Mouse (Mus musculus) ES-Bruce4 (cell line): ENCODE measurements around the gene Vcl. TPM values are rescaled to one million over a fixed set of nuclear protein-coding genes. Genes with fewer than 3 reads are reported as not detected.

Experiments
- H3K27ac ChIP-seq: 2 replicates; pipeline ENCODE4 v1.5.1; 2012; ENCODE audit warnings: low read length, inconsistent platforms; ENCODE audit not compliant: insufficient read depth
- H3K27me3 ChIP-seq: 2 replicates; pipeline ENCODE4 v1.6.1; 2012; ENCODE audit warnings: mild to moderate bottlenecking, low read length, inconsistent platforms; ENCODE audit not compliant: control insufficient read depth, poor library complexity, insufficient read depth, severe bottlenecking
- H3K36me3 ChIP-seq: 2 replicates; pipeline ENCODE4 v1.6.1; 2012; ENCODE audit warnings: inconsistent platforms, mild to moderate bottlenecking, low read length, moderate library complexity; ENCODE audit not compliant: control insufficient read depth, poor library complexity, insufficient read depth, severe bottlenecking
- H3K4me1 ChIP-seq: one replicate; pipeline ENCODE4 v1.8.1; 2011; ENCODE audit warnings: low read length; ENCODE audit not compliant: control insufficient read depth, insufficient read depth
- H3K4me3 ChIP-seq: 2 replicates; pipeline ENCODE4 v1.5.1; 2011; ENCODE audit warnings: low read depth, mild to moderate bottlenecking, low read length
- H3K9ac ChIP-seq: 2 replicates; pipeline ENCODE4 v1.6.1; 2012; ENCODE audit warnings: low read depth, mild to moderate bottlenecking, inconsistent platforms; ENCODE audit not compliant: poor library complexity, severe bottlenecking
- H3K9me3 ChIP-seq: replicated peaks from 2 replicates; pipeline ENCODE4 v1.6.1; 2012; ENCODE audit warnings: mild to moderate bottlenecking, low read length, inconsistent platforms; ENCODE audit not compliant: control insufficient read depth, poor library complexity, insufficient read depth, severe bottlenecking
- CTCF ChIP-seq: IDR thresholded peaks from one replicate; pipeline ENCODE4 v1.8.1; 2011; ENCODE audit warnings: low read depth, low read length
- EP300 ChIP-seq: IDR thresholded peaks from 2 replicates; pipeline ENCODE4 v1.6.1; 2011; ENCODE audit warnings: low read depth, low read length; ENCODE audit not compliant: insufficient read depth
- POLR2A ChIP-seq: IDR thresholded peaks from one replicate; pipeline ENCODE4 v1.8.1; 2011; ENCODE audit warnings: low read length; ENCODE audit not compliant: insufficient read depth
- polyA plus RNA-seq: library from polyadenylated mRNA; stranded (reverse); fragments of >200 nt; gene quantifications from 2 replicates; pipeline ENCODE4 v1.2.4, GENCODE M21; 2011; ENCODE audit warnings: low read depth; ENCODE audit not compliant: missing spikeins, insufficient read depth, insufficient read length

Gene Vcl
- polyA plus RNA-seq, 1 experiment, result 123 TPM

GRCm38 (mm10) chr14:21039623-21040022 lies 110.4 kb downstream of the Vcl start:
- no peak overlapping the region for H3K4me3 ChIP-seq
- H3K9me3 ChIP-seq, result no peaks in the 10 kb centered on the region
- H3K27me3 ChIP-seq, result no peaks in the 10 kb centered on the region
- peaks cover 21% of the 10 kb centered on the region for H3K36me3 ChIP-seq
- no peak overlapping the region for H3K27ac ChIP-seq
- H3K4me1 ChIP-seq, result no peaks in the 10 kb centered on the region
- TF ChIP-seq POLR2A (no peak), EP300 (no peak), CTCF (no peak)
- H3K9ac ChIP-seq, result no peak overlapping the region

- H3K9me3 ChIP-seq, result no peaks in the 10 kb centered on the region
Measured at GRCm38 (mm10) chr14:21047840-21048239, 118.6 kb downstream of the Vcl start.

GRCm38 (mm10) chr14:21048879-21049278 lies 119.7 kb downstream of the Vcl start:
- H3K9ac ChIP-seq, result no peak overlapping the region
- H3K9me3 ChIP-seq, result no peaks in the 10 kb centered on the region
- no peak overlapping the region for H3K4me3 ChIP-seq
- TF ChIP-seq CTCF (peak; percentile 76), POLR2A (no peak)
- no peak overlapping the region for H3K27ac ChIP-seq
- no peaks in the 10 kb centered on the region for H3K4me1 ChIP-seq
- H3K36me3 ChIP-seq, result no peaks in the 10 kb centered on the region; the same call in 1 of the 2 replicates
- H3K27me3 ChIP-seq, result no peaks in the 10 kb centered on the region

More at GRCm38 (mm10) chr14:21047840-21048239, 118.6 kb downstream of the Vcl start:
- H3K4me1 ChIP-seq, result no peaks in the 10 kb centered on the region
- TF ChIP-seq POLR2A, result no peak
- no peak for TF ChIP-seq CTCF
- no peak for TF ChIP-seq EP300
- H3K9ac ChIP-seq, result no peak overlapping the region
- no peaks in the 10 kb centered on the region; the same call in 1 of the 2 replicates for H3K36me3 ChIP-seq
- H3K27me3 ChIP-seq, result no peaks in the 10 kb centered on the region
- H3K4me3 ChIP-seq, result no peak overlapping the region
- no peak overlapping the region for H3K27ac ChIP-seq

GRCm38 (mm10) chr14:21050734-21051133 lies 121.5 kb downstream of the Vcl start:
- H3K9ac ChIP-seq, result no peak overlapping the region
- peak; percentile 46 for TF ChIP-seq CTCF
- no peak for TF ChIP-seq POLR2A
- H3K4me1 ChIP-seq, result no peaks in the 10 kb centered on the region
- no peak overlapping the region for H3K4me3 ChIP-seq
- no peaks in the 10 kb centered on the region for H3K9me3 ChIP-seq
- H3K36me3 ChIP-seq, result peaks cover 2% of the 10 kb centered on the region
- no peaks in the 10 kb centered on the region for H3K27me3 ChIP-seq
- no peak overlapping the region for H3K27ac ChIP-seq

- no peaks in the 10 kb centered on the region for H3K27me3 ChIP-seq
- no peaks in the 10 kb centered on the region for H3K9me3 ChIP-seq
- H3K27ac ChIP-seq, result no peak overlapping the region
- H3K4me1 ChIP-seq, result no peaks in the 10 kb centered on the region
- H3K9ac ChIP-seq, result peak overlapping the region; percentile 60
- H3K36me3 ChIP-seq, result peaks cover 2% of the 10 kb centered on the region
- H3K4me3 ChIP-seq, result peak overlapping the region; percentile 77
- TF ChIP-seq POLR2A (no peak), EP300 (no peak), CTCF (no peak)
Measured at GRCm38 (mm10) chr14:21051380-21052111, 122.3 kb downstream of the Vcl start.

GRCm38 (mm10) chr14:21052112-21052780 lies 123.0 kb downstream of the Vcl start, which contains the start of the genes Ap3m1 and Adk:
Ap3m1 (minus strand) TSS chr14:21052508.
Adk (plus strand) TSS chr14:21052574.
- Histone ChIP-seq H3K27me3 (no peaks in the 10 kb centered on the region), H3K27ac (peak within 1 kb of the TSS; percentile 62), H3K9me3 (no peaks in the 10 kb centered on the region), H3K36me3 (peaks cover 2% of the 10 kb centered on the region; the same call in 1 of the 2 replicates), H3K4me3 (peak within 1 kb of the TSS; percentile 91), H3K9ac (peak within 1 kb of the TSS; percentile 60), H3K4me1 (no peaks in the 10 kb centered on the region)
- TF ChIP-seq EP300, result no peak
- no peak for TF ChIP-seq POLR2A
- TF ChIP-seq CTCF, result no peak
